Mouse (Mus musculus): ENCODE measurements around the gene Igsf9.
A peak's percentile ranks its signal among the peaks of the same experiment; 100 is the strongest.

Gene Igsf9

DNA sequence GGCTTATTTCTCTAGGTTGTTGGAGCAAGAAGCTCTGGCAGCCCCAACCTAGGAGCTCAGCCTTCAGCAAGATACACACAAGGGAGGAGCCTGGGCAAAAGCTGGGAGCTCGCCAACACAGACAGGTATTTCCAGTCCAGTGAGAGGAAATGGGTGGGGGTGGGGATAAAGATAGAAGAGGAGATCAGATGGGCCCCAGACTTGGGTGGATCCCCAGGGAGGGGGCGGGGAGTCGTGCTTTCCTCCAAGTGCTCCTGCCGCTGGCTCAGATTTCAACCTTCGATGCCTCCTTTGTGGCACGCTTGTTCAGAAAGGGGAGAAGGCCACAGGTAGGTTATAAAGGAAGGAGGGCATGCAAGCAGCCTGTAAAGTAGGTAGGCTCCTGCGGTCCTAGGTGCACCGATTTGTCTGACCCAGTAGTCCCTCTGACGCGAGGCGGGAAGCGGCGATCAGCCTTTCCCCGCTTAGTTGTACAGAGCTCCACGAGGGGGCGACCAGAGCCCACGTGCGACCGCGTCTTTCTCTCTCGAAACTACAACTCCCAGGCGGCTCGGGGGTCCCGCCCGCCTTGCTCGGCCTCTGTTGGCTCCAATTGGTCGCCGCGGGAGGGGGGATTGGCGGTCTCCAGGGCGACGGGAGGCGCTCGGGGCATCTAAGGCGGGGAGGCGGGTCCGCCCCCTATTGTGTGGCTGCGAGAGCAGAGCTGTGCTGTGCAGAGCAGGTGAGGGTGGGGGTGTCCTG lies at the start of gene Igsf9:
Gene Igsf9, plus strand, starts transcription at position 249 of the 741 bp plus-strand sequence.
- DNase-seq (ENCODE audit: low read depth), result peak; percentile 81

DNA sequence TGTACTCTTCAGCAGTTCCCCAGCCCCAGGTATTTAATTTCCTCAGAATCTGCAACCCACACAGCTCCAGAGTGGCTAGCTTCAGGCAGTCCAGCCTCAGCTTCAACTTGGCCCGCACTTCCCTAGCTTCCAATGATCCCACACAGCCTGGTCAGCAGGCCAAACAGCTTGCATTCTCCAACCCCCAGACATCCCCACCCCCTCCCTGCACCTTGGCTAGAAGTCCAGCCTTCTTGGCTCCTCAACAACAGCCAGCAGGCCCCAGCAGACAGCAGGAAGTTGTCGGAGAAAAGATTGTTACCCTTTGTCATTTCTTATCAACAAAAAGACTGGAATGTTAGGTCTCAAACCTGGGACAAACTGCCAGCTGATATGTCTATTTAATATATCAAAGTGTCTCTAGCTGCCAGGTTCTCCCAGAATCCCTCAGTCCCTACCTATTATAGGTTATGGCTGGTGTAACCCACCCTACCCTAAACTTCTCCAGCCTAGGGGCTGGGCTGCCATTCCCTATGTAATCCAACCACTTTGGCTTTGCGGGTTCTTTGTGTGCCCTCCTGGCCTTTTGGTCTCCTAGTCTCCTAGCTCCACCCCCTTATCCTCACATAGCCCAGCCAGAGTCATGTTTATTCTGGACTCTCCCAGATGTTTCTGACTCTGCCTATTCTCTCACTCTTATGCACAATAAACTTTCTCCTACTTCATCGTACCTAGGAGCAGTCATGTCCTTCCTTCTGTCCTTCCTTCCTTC lies 49.6 kb upstream of the Igsf9 start:
- no peak for DNase-seq (ENCODE audit: low read depth)

GRCm38 (mm10) chr1:172432587-172432955 lies 49.0 kb upstream of the Igsf9 start:
- DNase-seq (ENCODE audit: low read depth), result no peak

DNA sequence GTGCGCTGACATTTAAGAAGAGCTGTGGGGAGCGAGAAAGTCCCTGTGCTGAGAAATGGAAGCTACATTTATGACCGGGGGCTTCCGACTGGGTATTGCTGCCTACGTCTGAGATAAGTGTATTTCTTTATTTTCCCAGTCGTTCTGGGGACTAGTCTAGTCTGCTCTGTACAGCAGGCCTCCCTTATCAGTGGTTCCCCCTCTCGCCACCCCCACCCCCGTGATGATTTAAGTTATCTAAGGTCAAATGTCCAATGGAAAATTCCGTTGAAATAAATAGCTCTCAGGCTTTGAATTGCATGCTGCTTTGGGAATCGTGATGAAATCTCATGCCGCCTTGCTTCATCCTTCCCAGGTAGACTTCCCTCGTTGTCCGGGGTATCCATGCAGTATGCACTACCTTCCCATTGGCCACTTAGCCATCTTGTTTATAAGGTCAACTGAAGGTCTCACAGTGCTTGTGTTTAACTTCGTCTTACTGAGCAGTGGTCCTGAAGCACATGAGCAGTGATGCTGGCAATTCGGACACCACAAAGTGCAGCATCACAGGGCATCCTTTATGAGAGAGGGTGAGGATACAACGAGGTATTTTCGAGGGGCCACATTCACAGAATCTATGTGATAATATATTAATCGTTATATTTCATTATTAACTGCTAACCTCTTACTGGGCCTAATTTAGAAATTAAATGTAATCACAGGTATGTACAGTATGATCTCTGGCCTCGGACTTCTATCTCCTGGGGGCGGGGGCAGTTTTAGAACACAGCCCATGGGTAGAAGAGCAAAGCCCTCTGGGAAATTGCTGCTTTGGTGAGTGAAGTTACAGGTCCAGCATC lies 48.4 kb upstream of the Igsf9 start:
- no peak for DNase-seq (ENCODE audit: low read depth)

DNA sequence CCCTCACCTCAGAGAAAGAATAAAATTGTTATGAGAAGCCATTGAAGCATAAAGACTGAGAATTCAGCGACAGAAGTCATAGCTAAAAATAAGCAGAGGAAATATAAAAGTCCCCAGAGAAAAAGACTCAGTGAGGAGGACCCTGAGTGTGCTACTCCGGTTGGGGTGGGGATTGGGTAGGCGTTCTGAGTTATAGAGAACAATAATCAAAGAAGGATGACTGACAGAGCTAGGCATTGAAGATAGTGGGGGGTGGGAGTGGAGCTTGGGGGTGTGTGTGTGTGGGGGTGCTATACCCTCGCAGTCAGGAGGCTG lies 47.8 kb upstream of the Igsf9 start:
- DNase-seq (ENCODE audit: low read depth), result no peak

DNA sequence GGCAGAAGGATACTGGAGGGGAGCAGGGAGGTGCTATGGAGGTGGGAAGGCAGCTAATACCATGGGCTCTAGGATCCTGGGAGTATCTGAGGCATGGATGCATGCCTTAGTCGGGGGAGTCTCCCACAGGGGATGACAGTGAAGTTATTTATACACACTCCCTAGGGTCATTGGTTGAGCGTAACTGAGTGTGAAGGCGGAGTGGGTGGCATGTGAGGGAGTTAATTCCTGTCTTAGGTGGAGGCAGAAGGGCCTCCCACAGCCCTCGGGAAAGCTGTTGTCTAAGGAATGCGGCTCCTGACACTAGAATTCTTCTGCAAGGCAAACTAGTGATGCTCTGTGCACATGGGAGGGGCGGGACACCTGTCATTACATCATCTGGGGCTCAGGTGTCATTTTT lies 44.8 kb upstream of the Igsf9 start:
- no peak for DNase-seq (ENCODE audit: low read depth)

- no peak for DNase-seq (ENCODE audit: low read depth)
Observed at GRCm38 (mm10) chr1:172438621-172439020, 43.0 kb upstream of the Igsf9 start.

DNA sequence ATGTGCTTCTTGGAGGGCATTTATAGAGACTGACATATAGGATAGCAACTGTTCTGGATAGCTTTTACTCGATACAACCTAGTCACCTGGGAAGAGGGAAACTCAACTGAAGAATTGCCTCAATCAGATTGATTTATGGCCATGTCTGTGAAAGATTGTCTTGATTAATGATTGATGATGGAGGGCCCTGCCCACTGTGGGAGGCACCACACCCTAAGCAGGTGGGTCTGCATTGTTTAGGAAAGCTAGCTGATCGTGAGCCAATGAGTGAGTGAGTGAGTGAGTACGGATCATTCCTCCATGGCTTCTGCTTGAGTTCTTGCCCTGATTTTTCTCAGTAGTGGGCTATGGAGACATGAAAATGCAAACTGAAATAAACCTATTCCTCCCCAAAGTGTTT lies 41.1 kb upstream of the Igsf9 start:
- DNase-seq (ENCODE audit: low read depth), result no peak

DNA sequence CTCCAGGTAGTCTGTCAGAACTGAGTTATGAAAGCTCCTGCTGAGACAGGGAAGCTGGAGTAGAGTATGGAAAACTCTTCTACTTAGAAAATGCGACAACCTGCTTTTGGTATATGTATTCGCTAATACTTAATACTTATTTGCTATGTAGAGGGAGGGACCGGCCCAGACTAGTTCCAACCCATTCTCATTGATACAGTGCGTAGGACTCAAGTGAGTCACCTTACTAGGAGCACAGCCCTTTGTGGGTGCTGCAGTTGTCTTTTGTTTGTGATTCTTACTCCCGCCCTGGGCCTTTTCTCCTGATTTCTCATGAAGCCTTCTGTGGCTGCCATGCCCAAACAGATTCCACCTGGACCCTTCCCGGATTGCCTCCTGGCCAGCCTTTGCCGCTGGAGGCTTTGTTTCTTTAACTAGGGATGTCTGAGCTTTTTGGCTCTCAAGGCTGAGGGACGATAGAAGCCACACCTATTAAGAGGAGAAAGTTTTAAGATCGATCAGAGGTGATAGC lies 39.6 kb upstream of the Igsf9 start:
- DNase-seq (ENCODE audit: low read depth), result no peak

DNA sequence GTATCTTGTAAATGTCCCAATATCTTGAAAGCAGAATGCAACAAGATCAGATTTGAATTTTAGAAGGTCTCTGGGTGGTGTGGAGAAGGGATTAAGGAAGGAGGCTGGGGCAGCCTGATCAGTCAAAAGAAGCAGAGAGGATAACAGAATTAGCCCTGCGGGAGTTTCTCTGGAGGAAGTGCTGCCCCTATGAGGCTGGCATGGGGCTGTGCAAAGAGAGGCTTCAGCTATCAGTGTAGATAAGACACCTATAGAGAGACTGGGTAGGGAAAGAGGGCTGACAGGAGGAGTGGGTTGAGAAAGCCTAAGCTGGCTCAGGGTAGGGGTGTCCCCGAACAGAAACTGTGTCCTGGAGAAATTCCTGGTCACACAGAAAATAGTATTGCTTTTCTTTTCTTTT lies 31.4 kb upstream of the Igsf9 start:
- no peak for DNase-seq (ENCODE audit: low read depth)

DNA sequence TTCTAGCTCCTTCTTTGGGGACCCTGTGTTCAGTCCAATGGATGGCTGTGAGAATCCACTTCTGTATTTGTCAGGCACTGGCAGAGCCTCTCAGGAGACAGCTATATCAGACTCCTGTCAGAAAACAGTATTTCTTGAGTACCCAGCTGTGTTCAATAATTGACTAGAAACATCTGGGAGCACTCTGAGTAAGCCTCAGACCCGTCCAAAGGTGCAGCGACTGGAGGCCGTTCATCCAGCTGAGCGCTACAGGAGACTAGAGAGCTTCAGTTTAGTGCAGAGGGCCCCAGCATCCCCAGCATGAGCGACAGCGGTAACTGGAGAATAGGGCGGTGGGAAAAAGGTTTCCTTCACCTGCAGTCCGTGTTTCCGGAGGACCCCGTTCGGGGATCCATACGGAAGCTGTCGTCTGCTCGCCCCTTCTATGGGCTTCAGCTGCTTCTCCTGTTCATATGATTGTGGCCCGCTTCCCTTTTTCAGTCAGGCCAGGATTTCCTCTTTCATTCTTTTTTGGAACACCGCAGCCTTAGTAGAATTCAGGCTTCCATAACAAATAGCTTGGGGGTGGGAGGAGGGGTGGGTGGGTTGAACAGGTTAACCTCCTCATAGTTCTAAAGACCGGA lies 30.6 kb upstream of the Igsf9 start:
- DNase-seq (ENCODE audit: low read depth), result no peak

GRCm38 (mm10) chr1:172452911-172453310 lies 28.7 kb upstream of the Igsf9 start:
- no peak for DNase-seq (ENCODE audit: low read depth)

GRCm38 (mm10) chr1:172453810-172454209 lies 27.8 kb upstream of the Igsf9 start:
- no peak for DNase-seq (ENCODE audit: low read depth)

GRCm38 (mm10) chr1:172455416-172455815 lies 26.2 kb upstream of the Igsf9 start:
- peak; percentile 49 for DNase-seq (ENCODE audit: low read depth)

DNA sequence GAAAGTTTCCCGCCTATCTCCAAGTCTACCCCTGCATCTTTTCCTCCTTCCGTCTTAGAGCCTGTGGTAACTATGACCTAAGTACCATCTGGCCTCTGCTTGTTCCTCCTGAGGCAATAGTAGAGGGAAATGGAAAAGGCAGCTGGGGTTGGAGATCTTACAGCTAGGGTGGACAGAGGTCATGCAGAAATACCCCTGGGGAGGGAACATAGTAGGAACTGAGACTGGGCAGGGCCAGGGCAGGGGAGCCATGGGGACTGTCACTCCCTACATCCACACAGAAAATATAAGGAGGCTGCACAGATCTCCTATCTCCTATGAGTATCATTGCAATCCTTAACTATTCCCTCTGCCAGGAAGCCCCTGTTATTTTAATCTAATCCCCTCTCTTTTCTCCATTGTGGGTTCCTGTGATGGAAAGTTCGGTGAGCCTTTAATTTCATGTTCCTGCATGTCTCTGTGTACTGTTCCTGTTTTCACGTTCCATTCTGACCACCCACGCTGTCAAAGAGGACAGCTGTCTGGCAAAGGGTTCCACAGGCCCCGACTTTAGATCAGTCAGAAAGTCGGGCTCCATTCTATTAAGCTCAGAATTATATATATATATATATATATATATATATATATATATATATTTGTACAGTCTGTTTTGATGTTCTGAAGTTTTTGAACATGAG lies 25.4 kb upstream of the Igsf9 start:
- DNase-seq (ENCODE audit: low read depth), result no peak

- no peak for DNase-seq (ENCODE audit: low read depth)
Observed at GRCm38 (mm10) chr1:172457196-172457595, 24.4 kb upstream of the Igsf9 start.

GRCm38 (mm10) chr1:172458041-172458440 lies 23.5 kb upstream of the Igsf9 start:
- DNase-seq (ENCODE audit: low read depth), result no peak

DNA sequence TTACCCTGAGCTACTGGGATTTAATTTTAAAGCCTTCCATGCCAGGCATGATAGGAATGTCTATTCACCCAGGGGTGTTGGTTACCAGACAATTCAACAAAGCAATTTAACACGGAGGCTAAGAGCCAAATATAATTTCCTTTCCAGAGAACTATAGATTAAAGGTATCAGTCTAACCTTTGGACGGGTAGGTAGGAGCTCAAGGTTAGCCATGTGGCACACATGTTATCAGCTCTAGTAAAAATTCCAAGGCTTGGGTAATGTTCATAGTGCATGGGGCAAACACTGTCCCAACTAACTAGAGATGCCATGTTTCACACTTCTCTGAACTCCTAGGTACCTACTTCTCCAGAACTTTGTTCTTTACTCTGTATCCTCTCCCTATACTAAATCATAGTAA lies 20.0 kb upstream of the Igsf9 start:
- no peak for DNase-seq (ENCODE audit: low read depth)

DNA sequence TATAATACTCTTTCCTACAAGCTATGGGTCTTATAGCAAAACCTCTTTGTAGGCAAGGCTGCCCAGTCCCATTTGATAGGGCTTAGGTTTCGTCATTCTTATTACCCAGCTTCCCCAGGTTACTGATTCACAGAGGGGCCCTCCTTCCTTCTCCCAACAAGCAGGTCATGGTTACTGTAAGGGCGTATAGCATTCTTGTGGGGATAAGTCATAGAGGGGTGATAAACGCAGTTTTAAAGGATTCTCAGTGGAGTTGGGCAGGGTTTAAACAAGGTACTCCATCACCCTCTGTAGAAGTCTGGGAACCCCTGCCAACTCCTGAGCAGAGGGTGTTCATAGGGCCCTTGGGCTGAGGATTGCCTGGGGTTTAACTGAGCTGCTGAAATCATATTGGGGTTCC lies 19.1 kb upstream of the Igsf9 start:
- no peak for DNase-seq (ENCODE audit: low read depth)

GRCm38 (mm10) chr1:172463387-172464333 lies 17.9 kb upstream of the Igsf9 start:
- DNase-seq (ENCODE audit: low read depth), result no peak

Measured in induced T-regulatory cell, adult 2 months (primary cell).